Mouse (Mus musculus) hindlimb bud, embryonic 11.5 days (tissue): ENCODE results near the gene Alg12.

ENCODE experiments used
- DNase-seq: peaks from one replicate; pipeline ENCODE4 v3.0.0-alpha.2; 2012; ENCODE audit warnings: low read depth, low spot score; ENCODE audit errors: extremely low spot score

Alg12 gene

DNA sequence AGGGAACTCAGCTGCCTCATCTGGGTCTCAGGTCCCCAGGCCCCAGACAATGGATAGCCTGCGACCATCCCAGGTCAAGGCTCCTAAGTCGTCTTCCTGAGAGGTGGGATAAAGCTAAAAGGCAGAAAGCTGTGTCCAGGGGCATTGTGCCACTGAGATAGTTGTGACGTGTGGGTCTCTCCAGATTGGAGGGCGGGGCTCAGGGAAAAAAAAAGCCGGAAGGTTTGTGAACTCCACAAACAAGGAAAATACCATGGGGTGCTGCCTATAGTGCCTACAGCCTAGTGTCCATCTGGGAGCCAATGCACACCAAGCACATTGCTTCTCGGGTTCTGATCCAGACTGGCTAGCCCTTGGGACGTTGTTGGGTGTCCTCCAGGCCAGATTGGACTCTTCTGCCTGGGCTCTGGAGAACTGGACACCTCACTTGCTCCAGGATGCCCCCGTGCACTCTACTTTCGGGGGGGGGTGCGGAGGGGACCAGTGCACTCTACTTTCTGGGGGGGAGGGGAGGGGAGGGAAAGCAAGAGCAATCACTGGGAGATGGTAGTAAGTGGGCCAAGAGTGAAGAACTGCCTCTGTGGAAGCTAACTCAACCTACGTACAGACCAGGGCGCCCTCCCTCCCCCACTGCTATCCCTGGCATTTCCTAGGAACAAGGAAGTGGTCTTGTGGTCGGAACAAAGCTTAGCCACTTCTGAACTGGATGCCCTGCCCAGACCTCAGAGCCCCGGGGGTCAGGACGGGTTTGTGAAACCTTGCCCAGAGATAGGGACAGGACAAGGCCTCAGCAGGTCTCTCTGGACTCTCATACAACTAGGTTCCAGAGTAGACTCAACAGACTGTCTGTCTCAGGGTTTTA lies 36.1 kb upstream of the Alg12 start:
- DNase-seq = no peak

DNA sequence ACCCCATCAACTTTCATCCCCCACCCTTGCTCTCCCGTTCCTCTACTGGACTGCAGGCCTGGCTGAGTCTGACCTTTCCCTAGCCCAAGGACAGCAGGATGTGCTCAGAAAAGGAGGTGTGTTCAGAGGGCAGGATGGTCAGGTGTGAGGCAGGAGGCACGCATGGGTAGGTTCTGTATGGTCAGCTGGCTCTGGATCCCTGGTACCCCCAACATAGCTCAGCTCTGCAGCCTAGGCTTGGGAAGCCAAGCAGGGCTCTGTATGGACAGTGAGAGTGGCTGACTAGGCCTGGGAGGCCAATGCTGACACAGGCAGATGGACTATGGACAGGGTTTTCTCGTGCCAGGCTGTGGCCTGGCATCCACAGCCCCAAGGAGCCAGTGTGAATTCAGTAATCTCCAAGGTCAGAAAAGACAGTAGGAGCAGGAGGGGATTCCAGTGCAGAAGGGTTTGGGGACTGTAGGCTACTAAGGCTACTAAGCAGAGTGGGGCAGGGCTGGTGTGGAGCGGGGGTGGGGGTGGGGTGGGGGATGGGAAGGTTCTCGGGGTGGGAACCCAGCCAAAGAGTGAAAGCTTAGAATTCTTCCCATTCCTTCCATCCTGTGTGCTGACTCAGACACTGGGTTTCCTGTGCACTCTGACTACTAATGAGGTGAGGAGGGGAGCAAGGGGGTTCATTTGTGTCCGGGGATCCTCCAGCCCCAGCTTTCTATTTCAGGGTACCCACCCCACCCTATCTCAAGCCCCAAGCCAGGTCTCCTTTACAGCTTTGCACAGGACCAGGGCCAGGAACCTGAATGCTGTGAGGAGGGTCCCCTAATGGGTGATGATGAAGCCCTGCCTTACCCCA lies 35.2 kb upstream of the Alg12 start:
- no peak for DNase-seq

DNA sequence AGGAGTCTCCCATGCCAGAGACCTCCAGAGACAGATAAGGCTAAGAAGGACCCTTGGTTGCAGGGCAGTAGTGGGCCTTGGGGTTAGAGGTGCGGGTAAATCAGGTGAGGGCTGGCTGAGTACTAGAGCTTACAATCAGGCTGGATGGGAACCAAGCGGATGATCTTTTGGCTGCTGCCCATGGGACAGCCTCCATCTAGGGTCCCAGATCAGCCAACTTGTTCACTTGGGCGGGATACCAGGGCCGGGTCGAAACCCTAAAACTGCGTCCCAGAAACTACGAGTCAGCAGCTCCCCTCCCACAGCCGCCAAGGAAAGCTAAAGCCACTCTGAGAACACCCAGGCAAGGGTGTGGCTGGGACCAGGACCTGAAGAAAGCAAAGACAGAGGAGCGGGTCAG lies 34.0 kb upstream of the Alg12 start:
- no peak for DNase-seq

DNA sequence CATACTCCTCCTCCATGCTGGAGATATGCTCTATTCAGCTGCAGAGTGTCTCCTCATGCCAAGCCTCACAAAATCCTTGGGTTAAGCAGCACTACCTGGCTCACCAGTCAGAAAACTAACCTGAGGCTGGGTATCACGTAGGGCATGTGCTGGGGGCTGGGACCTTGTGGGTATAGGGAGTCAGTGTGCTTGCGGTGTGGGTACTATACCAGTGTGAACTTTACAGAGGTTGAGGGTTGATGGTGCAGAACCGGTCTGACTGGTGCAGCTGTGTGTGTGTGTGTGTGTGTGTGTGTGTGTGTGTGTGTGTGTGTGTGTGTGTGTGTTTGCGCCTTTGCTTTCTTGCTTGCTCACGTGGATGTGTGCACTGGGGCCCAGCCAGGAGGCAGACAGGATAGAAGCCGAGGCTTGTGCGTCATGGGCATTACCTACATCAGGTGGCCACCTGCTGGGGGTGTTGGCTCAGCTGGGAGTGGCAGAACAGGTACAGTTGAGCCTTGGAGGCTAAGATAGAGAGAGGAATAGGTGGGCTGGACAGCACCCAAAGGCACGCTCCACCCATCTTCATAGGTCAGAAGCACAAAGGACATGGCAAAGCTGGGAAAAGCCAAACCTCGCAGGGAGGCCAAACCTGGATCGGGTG lies 32.5 kb upstream of the Alg12 start:
- no peak for DNase-seq

DNA sequence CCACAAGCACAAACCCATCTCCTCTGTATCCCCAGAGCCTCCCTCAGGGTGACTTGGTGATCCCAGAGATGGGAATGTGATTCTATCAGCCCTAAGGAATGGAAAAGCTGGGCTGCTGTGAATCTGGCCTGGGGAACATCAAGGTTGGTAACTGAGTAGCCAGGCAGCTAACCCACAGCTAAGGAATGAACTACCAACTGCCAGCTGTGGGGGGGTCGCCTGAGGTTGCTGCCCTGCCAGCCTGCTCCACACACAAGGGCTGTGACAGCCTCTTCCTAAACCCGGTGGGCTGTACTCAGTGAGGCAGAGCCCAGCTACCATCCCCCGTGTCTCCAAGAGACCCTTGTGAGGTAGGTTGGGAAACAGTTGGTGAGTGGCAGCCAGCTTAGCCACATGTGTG lies 32.0 kb upstream of the Alg12 start:
- no peak for DNase-seq

DNA sequence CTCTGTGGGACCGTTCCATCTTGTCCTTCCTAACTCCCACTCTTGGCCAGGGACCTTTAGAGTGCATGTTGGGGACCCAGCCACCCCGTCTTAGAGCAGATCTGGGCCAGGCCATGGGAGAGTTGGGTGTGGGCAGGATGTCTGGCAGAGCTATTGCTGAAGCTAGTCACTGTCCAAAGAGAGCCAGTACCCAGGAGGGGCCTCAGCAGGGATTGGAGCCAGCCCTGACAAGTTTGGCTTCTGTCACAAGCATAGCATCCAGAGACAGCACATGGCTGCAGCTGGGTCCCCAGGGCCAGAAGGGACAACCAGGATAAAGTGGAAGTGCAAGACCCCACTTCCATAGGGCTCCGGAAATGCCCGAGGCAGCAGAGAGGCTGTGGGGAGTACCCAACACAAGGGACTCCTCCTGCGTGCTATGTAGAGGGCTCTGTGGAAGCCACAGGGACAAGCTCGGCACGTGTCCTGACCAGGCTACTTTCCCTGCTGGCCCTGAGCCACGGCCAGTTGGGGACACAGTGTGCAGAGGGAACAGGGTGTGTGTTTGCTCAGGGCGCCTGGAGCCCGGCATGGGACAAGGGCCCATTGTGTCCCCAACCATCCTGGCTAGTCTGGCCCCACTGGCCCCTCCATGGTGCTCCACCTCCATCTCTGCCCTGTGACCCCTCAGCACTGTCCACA lies 31.2 kb upstream of the Alg12 start:
- no peak for DNase-seq

DNA sequence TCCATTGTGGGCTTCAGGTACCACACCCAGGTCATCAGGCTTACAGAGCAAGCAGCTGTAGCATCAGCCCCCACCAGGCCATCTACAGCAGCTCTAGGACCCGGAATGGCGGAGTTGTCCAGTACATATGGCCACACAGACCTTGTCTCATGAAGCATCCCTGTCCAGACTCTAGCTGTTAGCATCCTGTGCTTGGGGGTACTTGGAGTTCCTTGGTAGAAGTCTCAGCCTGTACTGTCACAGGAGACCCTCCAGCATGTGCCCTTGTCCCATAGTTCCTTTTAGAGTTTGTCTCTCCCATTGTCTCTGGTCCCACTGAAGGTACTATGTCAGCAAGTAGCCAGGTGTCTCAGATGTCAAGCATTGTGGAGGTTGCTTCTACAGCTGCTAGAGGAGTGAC lies 30.5 kb upstream of the Alg12 start:
- no peak for DNase-seq

DNA sequence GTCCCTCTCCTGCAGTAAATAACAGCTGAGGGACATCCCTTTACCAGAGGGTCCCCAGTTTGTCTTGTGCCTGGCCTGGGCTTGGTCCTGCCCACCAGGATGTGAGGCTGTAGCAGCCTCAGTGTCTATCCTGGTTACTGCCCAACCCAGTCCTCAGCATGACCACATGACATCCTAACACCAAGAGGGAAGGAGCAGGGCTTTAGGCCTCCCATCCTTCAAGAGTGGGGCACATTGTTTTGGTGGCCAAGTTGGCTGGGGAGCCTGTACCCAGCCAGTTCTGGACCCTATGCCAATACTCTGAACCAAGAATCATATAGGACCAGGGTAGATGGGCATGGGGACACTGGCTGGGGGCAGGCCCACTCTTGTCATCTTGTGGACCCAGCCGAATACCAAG lies 29.5 kb upstream of the Alg12 start:
- DNase-seq = no peak

DNA sequence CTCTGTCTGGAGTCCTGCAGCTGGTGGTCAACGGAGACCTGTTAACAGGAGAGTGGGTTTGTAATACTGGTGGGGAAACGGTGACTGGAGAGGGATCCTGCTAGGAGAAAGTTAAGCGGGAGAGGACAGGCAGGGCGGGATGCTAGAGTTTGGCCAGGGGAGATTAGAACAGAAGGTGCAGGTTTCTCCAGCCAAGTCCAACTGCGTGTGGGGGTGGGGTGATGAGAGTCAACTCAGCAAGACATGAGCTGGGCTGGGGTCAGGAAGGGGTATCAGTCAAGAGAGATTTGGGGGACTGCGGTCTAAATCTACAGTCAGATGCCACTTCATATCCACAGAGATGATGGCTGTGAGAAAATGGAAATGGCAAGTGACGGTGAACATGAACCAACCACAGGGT lies 25.8 kb upstream of the Alg12 start:
- DNase-seq = no peak

DNA sequence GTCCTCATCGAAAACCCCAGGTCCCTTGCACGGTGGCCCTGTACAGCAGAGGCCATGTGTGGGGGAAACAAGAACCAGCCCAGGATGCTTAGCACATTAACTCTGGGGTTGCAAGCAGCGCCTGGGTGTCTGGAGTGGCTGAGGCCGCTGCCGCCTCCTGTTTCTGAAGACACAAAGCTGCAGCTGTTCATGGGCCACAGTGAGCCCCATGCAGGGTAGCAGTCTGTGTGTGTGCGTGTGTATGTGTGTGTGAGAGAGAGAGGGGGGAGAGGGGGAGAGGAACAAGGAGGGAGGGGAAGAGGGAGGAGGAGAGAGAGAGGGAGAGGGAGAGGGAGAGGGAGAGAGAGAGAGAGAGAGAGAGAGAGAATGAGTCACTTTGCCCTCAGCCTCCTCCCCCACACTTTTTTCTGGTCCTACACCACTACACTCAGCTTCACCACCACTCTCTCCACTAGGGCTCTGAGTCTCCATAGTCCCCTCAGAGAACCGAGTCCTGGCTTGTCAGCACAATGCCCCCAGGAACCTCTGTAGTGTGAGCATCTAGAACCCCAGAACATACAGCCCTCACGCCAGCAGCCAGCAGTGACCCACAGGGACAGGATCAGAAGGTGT lies 24.5 kb upstream of the Alg12 start:
- no peak for DNase-seq

DNA sequence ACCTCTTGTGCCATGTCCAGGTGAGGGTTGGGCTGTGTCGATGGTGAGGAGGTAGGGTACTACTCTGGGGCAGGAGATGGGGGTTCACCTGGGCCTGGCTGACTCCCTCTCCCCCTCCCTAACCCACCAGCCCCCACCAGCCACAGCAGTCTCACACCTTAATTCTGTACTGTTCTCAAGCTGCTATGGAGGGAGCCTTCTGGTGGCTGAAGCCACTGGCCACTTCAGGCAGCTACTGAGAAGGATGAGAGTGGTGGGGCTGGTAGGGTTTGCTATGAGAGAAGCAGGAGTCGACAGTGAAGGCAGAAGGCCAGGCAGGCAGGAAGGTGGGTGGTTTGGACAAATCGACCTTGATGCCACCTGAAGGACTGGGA lies 23.2 kb upstream of the Alg12 start:
- DNase-seq = no peak

DNA sequence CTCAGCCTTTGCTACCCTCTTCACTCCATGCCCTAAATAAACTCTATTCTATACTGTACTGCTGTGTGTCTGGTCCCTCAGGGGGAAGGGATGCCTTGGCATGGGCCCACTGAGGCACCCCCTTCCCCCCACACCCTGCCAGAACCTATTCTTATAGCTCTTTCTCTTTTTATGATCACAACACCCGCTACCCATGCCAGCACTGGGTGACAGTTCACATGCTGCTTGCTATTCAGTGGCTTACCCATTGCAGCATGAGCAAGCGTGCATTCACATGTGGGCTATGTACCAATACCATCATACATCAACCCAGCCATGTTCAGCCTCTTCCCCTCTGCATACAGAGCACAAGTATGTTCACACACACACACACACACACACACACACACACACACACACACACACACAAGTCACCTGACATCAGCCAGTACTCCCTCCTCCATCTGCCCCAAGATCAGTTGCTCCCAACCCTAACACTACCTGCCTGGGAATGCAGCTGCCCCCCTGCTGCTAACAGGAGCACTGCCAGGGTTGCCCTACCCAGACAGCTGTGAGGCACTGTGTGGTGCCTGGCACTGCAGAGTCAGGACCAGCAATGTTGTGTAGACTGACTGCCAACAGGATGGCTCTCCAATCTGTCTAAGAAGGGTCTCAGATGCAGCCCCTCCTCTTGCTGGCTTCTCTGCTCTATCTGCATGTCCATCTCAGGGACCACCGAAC lies 22.6 kb upstream of the Alg12 start:
- no peak for DNase-seq

DNA sequence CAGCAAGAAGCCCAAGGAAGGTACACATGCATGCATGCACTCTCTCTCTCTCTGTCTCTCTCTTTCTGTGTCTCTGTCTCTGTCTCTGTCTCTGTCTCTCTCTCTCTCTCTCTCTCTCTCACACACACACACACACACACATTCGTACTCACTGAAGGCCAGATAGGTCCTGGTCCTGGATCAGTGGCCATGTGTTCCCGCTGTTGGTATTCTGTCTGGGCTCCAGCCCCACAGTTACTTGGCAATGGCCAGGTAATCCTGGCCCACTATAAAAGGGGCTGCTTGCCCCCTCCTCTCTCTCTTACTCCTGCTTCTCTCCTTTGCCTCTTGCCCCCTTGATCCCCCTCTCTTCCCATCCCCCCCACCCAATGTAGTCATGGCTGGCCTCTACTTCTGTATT lies 22.0 kb upstream of the Alg12 start:
- no peak for DNase-seq

DNA sequence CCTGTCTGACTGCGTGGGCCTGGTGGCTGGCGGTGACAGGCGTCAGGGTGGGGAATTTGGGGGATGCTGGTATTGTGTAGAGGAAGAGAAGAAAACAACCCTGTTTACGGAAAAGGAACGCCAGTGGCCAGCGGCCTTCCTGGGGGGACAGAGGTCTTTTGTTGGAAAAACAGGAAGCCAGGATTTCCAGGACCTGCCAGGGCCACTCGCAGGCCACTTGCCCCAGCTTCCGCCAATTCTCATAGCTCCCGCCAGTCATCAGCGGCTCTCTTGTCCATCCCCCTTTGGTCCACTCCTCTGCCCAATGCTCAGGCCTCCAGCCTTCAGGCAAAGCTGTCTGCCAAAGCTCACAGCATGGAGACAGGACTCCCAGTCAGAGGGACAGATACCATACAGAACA lies 21.0 kb upstream of the Alg12 start:
- no peak for DNase-seq

DNA sequence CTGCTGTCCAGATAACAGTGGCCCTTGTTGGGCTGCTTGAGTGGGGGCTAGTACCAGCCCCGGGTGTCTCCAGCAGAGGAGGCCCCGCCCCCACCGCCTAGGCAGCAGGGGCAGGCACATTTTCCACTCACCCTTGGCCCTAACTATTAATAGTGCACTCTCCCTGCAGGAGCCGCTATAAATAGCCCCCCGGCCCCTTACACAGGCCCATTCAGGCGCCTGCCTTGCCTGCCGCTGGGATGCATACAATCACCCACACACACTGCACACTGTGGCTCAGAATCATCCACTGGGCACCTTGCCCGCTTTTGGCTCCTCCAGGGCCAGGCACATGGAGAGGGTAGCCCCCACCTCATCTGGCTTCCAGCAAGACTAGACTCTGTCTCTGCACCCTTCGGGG lies 20.2 kb upstream of the Alg12 start:
- DNase-seq = no peak

DNA sequence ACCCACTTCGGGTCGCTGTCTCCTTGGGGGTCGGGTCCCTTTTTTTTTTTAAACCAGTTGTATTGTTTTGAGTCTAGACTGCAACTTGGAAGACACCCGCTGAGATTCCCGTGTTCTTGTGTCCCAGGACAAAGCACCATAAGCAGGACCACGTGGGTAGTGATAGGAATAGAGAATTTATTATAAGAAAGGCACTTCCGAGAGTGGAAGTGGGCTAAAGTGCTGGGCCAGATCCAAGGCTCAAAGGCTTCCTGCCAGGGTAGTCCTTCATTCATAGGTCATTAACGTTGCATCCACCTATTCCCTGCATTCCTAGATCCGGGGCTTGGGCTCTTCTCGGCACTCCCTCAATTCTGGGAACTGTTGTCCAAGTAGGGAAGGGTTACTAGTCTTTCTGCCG lies 18.9 kb upstream of the Alg12 start:
- DNase-seq = no peak

DNA sequence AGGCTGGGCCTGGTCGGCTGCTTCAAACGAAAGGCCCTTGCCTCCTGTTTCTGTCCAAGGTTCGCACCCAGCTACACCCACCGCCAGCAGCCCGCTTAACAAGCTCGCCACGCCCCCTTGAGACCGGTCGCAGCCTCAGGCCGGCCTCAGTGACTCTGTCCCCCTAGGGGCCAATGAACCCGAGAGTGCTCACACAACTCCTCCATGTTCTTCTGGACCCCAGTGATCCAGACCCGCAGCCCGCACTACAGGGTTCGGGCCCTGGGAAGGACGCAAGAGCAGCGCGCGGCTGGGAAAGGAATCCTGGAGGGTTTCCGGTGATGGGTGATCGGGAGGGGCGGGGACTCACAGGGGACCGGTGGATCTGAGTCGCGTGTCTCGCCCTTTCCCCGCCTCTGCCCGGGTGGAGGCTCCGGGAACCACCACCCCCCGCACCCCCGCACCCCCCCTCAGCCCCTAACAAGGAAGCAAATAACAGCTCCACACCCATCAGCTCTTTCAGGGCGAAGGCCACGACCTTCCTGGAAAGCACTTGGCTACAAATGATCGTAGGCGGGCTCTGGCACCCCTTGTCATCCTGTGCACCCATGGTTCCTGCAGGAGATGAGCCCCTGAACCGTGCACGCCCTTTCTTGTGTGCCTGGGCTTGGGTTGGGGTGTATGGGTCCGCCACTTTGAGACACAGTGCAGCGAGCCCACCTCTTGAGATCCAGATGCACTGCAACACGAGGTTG lies 18.2 kb upstream of the Alg12 start:
- no peak for DNase-seq

DNA sequence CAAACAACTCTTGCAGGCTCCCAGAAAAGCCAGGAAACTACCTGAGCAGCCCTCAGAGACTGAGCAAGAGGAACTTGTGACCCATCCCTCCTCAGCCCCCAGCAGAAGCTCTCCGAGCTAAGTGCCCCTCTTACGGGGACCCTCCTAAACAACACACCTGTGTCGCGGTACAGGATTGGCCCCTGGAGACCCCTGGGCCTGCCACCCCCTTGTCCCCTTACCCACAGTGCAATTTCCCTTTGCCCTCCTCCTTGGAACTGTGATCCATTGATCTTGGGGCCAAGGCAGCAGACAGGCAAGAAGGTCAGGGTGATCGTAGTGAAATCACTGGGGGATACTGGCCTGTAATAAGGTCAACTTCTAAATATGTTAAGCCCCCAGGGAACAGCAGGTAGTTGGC lies 17.5 kb upstream of the Alg12 start:
- DNase-seq = no peak

DNA sequence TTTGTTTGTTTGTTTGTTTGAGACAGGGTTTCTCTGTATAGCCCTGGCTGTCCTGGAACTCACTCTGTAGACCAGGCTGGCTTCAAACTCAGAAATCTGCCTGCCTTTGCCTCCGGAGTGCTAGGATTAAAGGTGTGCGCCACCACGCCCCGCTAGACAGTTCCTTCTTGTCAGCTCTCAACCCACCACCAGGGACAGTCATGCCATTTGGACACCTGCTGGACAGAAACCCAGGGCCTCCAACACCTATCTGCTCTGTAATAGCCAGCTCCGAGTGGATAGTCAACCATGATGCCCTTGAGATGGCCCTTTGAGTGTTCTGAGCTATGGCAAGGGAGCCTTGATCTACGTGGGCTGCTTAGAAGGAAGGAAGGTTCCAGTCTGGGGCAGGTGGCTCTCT lies 16.9 kb upstream of the Alg12 start:
- no peak for DNase-seq

DNA sequence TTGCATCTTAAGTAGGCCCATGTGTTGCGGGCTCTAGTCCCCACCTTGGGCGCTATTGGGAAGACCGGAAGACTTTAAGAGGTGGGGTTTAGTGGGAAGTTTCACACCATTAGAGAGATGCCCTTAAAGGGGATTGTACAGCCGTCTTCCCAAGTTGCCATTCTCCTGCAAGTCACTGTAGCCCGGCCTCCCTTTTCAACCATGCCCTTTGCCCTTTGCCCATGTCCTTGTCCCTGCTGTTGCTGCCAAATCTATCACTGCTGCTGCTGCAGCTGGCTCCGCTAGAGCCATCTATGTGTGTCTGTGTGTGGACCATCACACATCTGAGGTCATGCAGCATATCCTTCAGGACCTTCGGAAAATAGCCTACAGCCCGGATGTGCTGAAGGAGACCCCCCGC lies 13.4 kb upstream of the Alg12 start:
- DNase-seq = no peak
